Mouse (Mus musculus) megakaryocyte, embryonic 14.5 days (primary cell): ENCODE data around the gene Atp9a. TPM values are rescaled to one million over a fixed set of nuclear protein-coding genes. Genes with fewer than 3 reads are reported as not detected.

Experiments
- H3K27me3 ChIP-seq: replicated peaks from 2 replicates; pipeline ENCODE3; 2012; ENCODE audit warnings: inconsistent platforms
- H3K36me3 ChIP-seq: replicated peaks from 2 replicates; pipeline ENCODE3; 2012; ENCODE audit warnings: low read length, inconsistent platforms, mixed read lengths
- H3K4me1 ChIP-seq: 2 replicates; pipeline ENCODE4 v1.6.1; 2012; ENCODE audit warnings: inconsistent platforms
- H3K4me3 ChIP-seq: replicated peaks from 2 replicates; pipeline ENCODE3; 2012; ENCODE audit warnings: moderate library complexity, mild to moderate bottlenecking, inconsistent platforms
- H3K9me3 ChIP-seq: 2 replicates; pipeline ENCODE4 v1.6.1; 2012; ENCODE audit warnings: inconsistent platforms
- FLI1 ChIP-seq: IDR thresholded peaks from 2 replicates; pipeline ENCODE4 v1.6.1; 2012; ENCODE audit warnings: low read length, inconsistent platforms, mixed read lengths
- GATA1 ChIP-seq: IDR thresholded peaks from 3 replicates; pipeline ENCODE4 v1.6.1; 2012; ENCODE audit warnings: mixed read lengths, low read length, inconsistent platforms, borderline replicate concordance
- polyA plus RNA-seq: library from polyadenylated mRNA; stranded (reverse); fragments of >175 nt; gene quantifications from 2 replicates; pipeline ENCODE4 v1.2.3, GENCODE M21; 2012; ENCODE audit warnings: low replicate concordance; ENCODE audit not compliant: insufficient read depth

Gene Atp9a
- polyA plus RNA-seq, 1 experiment = 1.5 TPM

DNA sequence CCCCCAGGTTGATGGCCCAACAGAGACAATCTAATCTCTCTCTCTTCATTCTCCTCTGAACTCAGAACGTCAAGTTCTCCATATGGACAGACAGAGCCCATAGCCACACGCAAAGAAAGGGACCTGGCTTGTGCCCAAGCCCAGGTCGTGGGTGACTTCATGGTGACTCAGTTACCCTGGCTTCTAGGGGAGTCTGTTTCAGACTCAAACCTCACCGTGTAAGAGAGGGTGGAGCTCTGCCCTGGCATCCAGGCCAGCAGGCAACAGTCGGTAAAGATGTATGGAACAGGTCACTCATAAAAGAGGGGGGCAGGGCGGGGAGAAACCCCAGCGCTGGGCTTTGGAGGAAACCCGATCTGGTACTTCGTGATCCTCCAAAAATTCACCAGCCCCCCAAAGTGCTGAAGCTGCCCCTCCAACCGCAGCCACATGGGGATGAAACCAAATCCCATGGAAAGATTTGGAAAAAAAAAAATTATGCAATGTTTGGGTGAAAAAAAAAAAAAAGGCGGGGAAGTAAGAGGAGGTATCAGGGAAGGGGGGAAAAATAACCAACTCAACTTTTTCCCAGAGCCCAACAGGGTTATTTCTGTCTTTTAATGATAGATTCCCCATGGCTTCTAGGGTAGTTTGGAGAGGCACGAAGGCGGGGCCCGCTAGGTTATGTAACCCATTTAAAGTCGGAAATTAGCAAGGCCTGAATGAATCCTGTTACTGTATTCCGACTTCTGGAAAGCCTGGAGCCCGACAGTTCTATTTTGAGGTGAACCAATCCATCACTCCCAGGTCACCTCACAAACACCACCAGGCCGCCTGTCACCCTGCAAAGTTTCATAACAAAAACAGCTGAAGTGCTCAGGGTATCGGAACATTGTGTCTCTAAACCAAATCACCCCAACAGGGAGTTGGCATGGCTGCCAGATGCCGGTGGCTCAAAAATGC, 114.1 kb downstream of the Atp9a start:
- Histone ChIP-seq H3K9me3 (peaks cover 17% of the 10 kb centered on the region), H3K36me3 (no peaks in the 10 kb centered on the region), H3K4me1 (peaks cover 13% of the 10 kb centered on the region), H3K4me3 (no peak overlapping the region), H3K27me3 (peaks cover 40% of the 10 kb centered on the region)
- no peak for TF ChIP-seq GATA1
- no peak for TF ChIP-seq FLI1

DNA sequence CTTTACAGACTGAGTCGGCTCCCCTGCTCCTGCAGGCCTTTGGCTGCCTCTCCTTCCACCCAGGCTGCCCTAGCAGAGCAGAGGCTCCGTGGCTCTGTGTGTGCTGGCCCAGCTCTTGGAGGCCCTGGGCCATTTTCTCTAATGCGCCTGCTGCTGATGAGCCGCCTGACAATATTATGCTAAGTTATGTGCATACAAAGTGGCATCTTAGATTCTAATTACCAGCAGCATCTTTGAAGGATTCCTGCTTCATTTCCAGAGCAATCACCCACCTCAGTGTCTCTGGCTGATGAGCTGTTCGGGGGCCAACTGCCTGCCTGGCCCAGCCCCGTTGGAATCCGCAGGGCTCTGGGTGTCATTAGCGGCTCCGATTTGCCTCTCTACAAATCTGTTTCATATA, 115.8 kb downstream of the Atp9a start:
- Histone ChIP-seq H3K4me3 (no peak overlapping the region), H3K4me1 (peaks cover 9% of the 10 kb centered on the region), H3K9me3 (peaks cover 29% of the 10 kb centered on the region), H3K36me3 (no peaks in the 10 kb centered on the region), H3K27me3 (peaks cover 34% of the 10 kb centered on the region)
- TF ChIP-seq FLI1 = no peak
- no peak for TF ChIP-seq GATA1

DNA sequence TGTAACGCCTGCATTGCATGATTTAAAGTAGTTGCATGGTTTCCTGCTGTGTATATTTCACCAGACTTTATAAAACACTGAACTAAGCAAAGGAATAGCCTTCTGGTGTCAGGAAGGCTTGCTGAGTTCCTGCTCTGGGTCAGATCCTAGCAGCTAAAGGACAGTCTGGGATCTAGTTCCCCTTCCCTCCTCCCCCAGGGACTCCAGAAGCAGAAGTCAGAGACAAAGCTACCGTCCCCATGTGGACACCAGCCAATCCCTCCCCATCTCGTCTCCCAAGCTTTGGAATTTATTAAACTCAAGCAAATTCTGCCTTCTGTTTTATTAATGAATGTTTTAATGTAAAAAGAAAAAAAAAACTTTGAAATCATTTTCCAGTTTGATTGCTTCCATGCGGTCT, 117.1 kb downstream of the Atp9a start:
- Histone ChIP-seq H3K9me3 (peaks cover 35% of the 10 kb centered on the region), H3K4me3 (no peak overlapping the region), H3K27me3 (peaks cover 35% of the 10 kb centered on the region), H3K4me1 (peaks cover 13% of the 10 kb centered on the region), H3K36me3 (no peaks in the 10 kb centered on the region)
- TF ChIP-seq GATA1 (no peak), FLI1 (no peak)

DNA sequence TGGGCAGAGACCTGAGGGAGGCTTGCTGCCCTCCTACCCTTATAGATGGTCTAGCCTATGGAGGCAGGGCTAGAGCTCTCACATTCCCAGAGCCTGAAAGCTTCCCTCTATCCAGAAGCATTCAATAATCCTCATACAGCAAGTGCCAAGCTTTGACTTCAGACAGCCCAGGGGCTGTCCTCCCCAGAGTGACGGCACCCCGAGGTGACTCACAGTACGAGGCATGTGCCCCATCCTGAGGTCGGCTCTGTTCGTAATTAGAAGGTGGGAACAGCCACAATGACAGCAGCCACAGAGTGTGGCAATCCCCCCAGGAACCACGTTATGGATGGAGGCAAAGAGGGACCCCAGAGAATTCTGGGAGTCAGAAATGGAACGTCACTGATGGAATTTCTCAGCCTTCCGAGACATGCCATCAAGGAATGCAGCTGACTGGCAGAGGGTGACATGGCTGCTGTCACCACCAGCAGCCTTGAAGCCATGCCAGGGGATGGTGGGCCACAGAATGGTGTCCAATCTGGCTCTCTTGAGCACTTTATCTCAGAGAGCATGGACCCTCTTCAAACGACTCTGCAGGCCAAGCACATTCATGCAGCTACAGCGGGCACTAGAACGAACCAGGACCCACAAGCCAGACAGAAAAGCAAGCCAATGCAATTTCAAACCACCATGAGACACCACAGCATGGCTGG, 121.0 kb downstream of the Atp9a start:
- H3K9me3 ChIP-seq = peaks cover 37% of the 10 kb centered on the region

DNA sequence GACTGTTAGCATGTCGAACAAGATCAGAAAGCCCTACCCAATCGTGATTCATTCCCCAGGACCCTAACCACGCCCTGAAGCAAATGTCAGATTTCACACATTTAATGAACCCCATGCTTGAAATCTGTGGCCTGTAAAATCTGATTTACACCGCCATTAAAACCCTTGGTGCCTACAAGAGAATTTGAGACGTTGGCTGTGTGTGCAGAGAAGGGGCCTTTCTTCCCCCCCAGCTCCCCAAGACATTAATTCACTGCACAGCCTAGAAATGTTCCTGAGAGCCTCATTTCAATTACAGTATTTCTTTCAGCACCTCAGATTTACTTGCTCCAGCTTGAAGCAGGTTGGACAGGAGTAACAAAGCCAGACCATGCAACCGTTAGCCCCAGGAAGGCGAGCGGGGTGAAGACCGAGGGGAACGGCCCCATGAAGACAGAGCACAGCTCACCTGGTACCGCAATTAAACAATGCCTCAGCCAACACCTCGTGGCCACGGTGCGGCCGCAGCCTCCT, 123.9 kb downstream of the Atp9a start:
- TF ChIP-seq FLI1 (no peak), GATA1 (no peak)
- Histone ChIP-seq H3K4me1 (peaks cover 14% of the 10 kb centered on the region; the same call in 1 of the 2 replicates), H3K9me3 (peaks cover 21% of the 10 kb centered on the region), H3K36me3 (no peaks in the 10 kb centered on the region), H3K27me3 (peaks cover 28% of the 10 kb centered on the region), H3K4me3 (no peak overlapping the region)

More for the DNA sequence above, 121.0 kb downstream of the Atp9a start:
- Histone ChIP-seq H3K27me3 (peaks cover 37% of the 10 kb centered on the region), H3K4me1 (peaks cover 8% of the 10 kb centered on the region; the same call in 1 of the 2 replicates), H3K4me3 (no peak overlapping the region), H3K36me3 (no peaks in the 10 kb centered on the region)
- TF ChIP-seq FLI1 = no peak
- TF ChIP-seq GATA1 = no peak

DNA sequence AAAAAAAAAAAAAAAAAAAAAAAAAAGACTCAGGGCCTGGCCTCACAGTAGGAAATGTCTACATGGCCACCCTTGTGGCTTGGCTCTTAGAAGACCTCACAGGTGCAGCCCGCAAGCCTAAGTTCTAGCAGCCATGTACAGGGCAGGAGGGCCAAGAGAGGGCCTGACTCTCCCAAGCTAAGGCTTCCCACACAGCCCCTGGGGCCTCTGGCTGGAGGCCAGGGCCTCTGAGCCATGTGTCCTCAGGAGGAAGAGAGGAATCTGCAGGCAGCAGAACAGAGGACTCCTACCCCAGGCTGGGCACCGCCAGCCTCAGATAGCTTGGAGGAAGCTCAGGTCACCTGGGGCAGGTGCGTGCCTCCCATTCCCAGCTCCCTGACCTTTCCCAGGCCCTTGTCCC, 127.0 kb downstream of the Atp9a start:
- Histone ChIP-seq H3K9me3 (peaks cover 3% of the 10 kb centered on the region), H3K4me3 (no peak overlapping the region), H3K4me1 (peaks cover 37% of the 10 kb centered on the region), H3K27me3 (peaks cover 13% of the 10 kb centered on the region), H3K36me3 (no peaks in the 10 kb centered on the region)
- TF ChIP-seq FLI1 = no peak
- TF ChIP-seq GATA1 = no peak

DNA sequence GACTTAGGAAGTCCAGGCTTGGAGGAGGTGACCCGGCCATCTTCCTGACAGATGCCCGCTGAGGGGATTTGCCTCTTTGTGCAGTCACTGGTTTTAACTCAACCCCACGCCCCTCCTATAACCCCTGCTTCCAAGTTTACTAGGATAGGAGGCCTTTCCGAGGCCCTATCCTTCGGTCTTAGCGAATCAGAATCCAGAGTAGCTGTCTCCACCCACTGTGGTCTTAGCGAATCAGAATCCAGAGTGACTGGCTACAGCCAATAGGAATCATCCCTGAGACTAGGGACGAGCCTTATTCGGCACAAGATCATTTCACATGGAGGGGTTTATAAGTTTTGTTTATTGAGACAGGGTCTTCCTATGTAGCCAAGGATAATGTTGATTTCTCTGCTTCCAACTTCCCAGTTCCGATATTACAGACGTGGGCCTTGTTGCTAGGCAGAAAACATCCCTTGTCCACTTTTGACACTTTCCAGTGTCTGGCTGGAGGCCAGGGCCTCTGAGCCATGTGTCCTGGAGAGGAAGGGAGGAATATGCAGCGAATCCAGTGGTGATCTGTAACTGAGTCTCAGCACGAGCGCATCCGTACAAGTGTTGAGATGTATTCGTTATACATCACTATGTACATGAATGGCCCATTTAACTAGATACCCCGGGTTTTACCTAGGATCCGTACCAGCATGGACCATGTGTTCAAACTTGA, 127.9 kb downstream of the Atp9a start:
- peaks cover 46% of the 10 kb centered on the region for H3K4me1 ChIP-seq
- TF ChIP-seq FLI1 = no peak
- no peak for TF ChIP-seq GATA1
- H3K36me3 ChIP-seq = no peaks in the 10 kb centered on the region
- no peaks in the 10 kb centered on the region for H3K9me3 ChIP-seq
- peaks cover 9% of the 10 kb centered on the region for H3K27me3 ChIP-seq
- H3K4me3 ChIP-seq = no peak overlapping the region

DNA sequence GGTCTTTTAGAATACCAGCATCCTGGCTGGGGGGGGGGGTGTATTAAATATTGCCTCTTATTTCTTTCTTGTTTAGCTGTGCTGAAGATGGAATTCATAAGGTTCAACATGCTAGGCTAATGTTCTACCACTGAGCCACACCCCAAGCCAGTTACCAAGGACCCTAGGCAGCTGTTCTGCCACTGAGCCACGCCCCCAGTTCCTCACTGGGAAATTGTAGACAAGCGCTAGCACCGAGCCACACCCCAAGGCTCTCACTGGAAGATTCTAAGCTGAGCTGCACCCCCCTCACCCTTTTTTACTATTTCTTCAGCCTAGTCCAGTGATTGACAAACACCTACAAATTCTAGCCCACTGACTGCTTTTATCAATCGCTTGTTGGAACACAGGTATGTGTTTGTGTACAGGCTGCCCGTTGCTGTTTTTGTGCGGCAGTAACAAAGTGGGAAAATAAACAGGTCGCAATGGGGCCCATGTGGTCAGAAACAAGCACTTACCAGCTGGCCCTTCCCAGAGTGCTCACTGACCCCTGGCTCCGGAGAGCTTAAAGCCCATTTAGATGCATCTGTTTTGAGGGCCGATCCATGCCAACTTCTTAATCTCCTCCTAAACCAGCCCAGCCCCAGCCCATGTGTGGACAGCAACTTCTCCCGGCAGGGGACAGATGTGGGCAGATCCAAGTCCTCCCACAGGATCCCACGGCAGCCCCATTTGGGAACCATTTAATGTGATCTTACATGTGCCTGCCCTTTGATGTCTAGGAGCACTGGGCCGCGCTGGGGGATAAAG, 128.9 kb downstream of the Atp9a start:
- peaks cover 56% of the 10 kb centered on the region for H3K4me1 ChIP-seq
- H3K36me3 ChIP-seq = no peaks in the 10 kb centered on the region
- H3K4me3 ChIP-seq = no peak overlapping the region
- TF ChIP-seq GATA1 (no peak), FLI1 (no peak)
- H3K9me3 ChIP-seq = no peaks in the 10 kb centered on the region
- H3K27me3 ChIP-seq = peaks cover 7% of the 10 kb centered on the region

DNA sequence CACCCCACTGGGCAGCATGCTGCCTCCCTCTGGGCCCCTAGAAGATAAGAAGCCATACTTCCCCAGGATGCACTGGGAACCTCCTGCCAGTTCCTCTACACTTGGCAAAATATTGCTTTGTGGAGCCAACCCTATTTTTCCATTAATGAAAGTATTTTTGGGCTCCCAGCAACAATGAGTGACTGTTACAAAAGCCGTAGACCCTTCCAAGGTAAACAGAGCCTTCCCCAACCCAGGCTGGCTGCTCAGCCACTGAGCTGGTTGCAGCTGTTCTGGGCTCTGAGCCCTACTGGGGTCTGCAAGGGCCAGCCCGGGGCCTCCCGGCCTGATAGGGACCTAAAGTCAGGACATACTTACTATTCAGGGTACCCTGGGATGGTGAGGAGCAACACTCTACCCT, 131.3 kb downstream of the Atp9a start:
- TF ChIP-seq GATA1 = no peak
- no peak for TF ChIP-seq FLI1
- Histone ChIP-seq H3K27me3 (no peaks in the 10 kb centered on the region), H3K9me3 (no peaks in the 10 kb centered on the region), H3K36me3 (no peaks in the 10 kb centered on the region), H3K4me1 (peaks cover 76% of the 10 kb centered on the region), H3K4me3 (no peak overlapping the region)
